Mouse (Mus musculus) thymus, adult 2 months (tissue): ENCODE results near the gene Rbfox3.

Source experiments
- CTCF ChIP-seq: fragments of 200-500 bp; IDR thresholded peaks from 2 replicates; pipeline ENCODE4 v1.5.1; 2012; ENCODE audit warnings: mild to moderate bottlenecking, control low read depth, low read length, moderate library complexity, borderline replicate concordance; ENCODE audit not compliant: control insufficient read depth, poor library complexity, insufficient read depth; ENCODE audit errors: extremely low read depth
- POLR2A ChIP-seq: fragments of 200-500 bp; IDR thresholded peaks from 2 replicates; pipeline ENCODE4 v1.6.1; 2012; ENCODE audit warnings: mild to moderate bottlenecking, low read length, control low read depth, moderate library complexity; ENCODE audit not compliant: control insufficient read depth, poor library complexity, insufficient read depth; ENCODE audit errors: extremely low read depth

DNA sequence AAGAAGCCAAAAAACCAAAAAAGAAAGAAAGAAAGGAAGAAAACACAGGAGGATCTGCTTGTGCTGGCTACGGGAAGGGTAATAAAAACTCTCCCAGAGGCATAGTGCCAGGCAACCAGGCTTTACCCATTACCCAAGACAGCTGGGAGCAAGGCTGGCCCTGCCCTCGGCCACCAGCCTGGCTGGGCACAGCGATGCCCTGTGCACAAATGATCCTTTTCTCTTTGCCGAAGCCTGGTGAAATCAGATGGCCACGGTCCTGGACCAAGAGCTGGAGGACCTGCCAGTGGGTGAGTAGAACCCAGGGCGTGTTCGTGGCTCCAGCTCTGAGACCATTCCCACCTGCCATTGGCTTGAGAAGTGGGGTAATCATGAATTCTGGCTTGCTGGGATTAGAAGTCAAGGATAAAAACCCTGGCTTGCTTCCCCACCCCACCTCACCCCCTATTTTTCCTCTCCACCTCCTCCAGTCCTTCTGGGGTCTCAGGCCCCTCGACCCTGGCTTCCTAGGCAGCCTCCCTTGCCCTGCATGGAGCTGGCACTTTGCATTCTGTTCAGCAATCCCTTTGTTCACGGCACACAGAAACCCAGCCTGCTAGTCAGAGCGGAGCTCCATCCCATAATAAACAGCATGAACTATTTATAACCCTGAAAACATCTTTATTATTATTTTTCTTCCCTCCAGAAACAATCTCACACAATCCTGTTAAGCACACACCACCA lies 118.3 kb downstream of the Rbfox3 start:
- TF ChIP-seq POLR2A (no peak), CTCF (no peak)
